Mouse (Mus musculus) fat pad, adult 2 months (tissue): ENCODE measurements around the gene Caly.

Experiments used
- DNase-seq: peaks from one replicate; pipeline ENCODE4 v3.0.0-alpha.2; 2011; ENCODE audit warnings: low read depth, low spot score; ENCODE audit errors: extremely low read depth

Gene Caly

GRCm38 (mm10) chr7:140042728-140043127 lies 39.6 kb downstream of the Caly start:
- no peak for DNase-seq

DNA sequence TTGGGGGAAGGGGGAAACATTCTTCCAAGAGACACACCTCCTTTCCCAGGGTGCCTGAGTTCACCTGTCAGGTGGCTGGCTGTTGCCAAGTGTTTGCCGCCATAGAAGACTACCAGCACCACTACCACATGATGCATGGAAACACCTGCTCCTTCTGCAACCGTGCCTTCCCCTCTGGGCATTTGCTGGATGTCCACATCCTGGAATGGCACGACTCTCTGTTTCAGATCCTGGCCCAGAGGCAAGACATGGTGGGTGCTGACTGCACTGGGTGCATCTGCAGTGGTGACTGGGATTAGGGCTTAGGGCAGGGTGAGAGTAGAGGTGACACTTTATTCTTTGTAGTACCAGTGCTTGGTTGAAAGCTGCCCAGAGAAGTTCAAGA lies 45.2 kb downstream of the Caly start:
- DNase-seq: no peak

DNA sequence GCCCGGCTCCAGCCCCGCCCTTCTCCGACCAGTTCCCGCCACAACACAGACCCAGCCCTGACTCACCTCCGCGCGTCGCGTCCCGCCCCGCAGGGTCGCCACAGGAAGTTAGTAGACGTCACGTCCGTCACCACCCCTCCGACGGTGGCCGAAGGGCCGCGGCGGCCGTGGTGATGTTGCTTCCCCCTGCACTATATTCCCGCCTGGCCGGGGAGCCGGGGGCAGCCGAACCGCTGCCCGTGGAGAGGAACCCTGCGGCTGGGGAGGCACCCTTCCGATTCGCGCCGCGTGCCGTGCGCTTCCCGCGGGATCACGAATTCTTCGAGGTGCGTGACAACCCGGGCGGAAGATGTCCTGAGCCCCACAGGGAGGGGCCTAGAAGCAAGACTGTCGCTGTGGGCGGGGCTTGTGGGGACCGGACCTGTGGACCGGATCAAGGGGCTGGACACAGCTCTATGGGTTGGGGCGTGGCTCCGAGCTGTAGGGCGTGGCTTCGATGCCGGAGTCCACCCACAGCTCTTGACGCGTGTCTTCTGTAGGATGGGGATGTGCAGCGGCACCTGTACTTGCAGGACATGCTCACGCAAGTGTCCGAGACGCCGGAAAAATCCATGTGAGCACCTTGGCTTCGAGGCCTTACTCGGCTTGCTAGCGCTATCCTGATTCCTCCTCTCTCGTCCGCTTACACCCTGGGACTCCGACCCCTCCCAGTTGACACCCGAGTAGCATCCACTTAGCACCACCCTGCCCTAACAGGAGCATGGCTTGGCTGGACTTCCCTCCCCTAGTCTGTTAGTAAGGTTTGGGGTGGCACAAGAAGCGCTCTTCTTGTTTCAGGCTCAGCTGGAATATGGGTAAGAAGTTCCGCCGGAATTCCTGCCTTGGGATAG lies 45.8 kb downstream of the Caly start, which contains the start of the genes Zfp511 and Tubgcp2:
TSS of gene Zfp511 (plus strand) at position 111 of the 890 bp plus-strand sequence.
TSS of gene Tubgcp2 (minus strand) at position 389 of the 890 bp plus-strand sequence.
- peak; percentile 83 for DNase-seq

DNA sequence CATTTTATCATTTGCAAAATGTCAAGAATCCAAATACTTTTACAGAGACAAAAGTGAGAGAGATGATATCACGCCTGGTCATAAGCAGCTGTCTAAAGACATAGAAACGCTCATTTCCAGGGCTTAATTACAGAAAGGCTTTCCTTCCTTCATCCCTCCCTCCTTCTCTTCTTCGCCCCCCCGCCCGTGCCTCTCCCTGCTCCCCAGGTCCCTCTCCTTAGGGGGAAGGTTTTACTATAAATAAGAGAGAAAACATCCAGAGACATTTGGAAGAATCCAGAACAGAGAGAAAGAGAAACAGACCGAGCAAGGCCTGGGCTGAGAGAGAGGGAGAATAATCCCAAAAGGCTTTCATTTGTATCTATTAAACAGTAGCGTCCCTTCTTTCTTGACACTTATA lies 46.9 kb downstream of the Caly start:
- no peak for DNase-seq

- DNase-seq: no peak
Observed at GRCm38 (mm10) chr7:140033386-140033785, 49.0 kb downstream of the Caly start.

DNA sequence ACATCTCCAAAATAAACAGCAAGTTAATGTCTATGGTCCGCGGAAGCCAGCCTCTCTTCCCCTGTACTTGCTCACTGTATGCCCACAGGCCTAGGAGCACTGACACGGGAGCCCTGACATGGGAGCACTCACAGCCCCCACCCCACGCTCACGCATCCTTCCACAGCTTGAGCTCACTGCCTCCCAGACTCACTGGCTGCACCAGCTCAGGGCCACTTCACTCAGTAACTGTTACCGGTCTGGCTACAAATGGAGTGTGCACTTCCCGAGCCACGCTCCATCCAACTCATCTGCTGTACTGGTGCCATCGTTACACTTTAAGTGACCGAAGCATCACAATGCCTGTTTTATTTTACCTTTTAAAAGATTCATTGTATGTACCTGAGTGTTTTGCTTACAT lies 50.0 kb downstream of the Caly start:
- DNase-seq: no peak

DNA sequence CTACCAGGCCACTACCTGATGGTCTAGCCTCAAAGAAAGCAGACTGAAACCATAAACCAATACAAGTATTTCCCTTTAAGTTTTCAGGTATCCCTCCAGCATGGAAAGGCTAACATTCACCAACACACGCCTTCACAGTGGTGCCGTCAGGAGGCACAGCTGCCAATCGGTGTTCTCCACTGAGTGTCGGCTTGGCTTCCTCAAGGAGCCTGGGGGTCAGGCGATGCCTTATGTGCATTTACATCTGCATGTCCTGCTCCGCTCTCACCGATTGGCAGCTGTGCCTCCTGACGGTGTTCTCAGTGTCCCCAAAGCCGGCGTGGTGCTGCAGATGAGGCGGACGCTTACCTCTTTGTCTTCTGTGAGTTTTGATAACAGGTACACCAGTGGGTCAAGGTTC lies 50.6 kb downstream of the Caly start:
- DNase-seq: no peak
